Mouse (Mus musculus) liver, adult 10 weeks (tissue): Measurements from ENCODE around the gene Pacs1. TPM values are rescaled to one million over a fixed set of nuclear protein-coding genes. Genes with fewer than 3 reads are reported as not detected.

Source experiments
- polyA plus RNA-seq: library from polyadenylated mRNA; stranded (reverse); fragments of 350-450 nt; fragmentation: Illumina TruSeq; extraction: RNeasy Lipid Tissue Mini Kit (QIAGEN cat#74804); gene quantifications from one replicate; pipeline ENCODE4 v1.2.3, GENCODE M21; 2014; ENCODE audit warnings: low read depth, low replicate concordance

Gene Pacs1
- 0.53 TPM for polyA plus RNA-seq

GRCm38 (mm10) chr19:5272801-5273733 is at the start of gene Pacs1:
Pacs1 (minus strand) TSS chr19:5273119.

GRCm38 (mm10) chr19:5297903-5298800 is 25.2 kb upstream of the Pacs1 start, which contains the start of gene Gal3st3:
Gal3st3 (plus strand) TSS chr19:5298331.

GRCm38 (mm10) chr19:5294972-5295735 is 22.2 kb upstream of the Pacs1 start, which contains the start of gene Sf3b2:
Sf3b2 (minus strand) TSS chr19:5295455.

GRCm38 (mm10) chr19:5118384-5118698 is 154.6 kb downstream of the Pacs1 start, which contains the start of gene Klc2:
Klc2 (minus strand) TSS chr19:5118560.

GRCm38 (mm10) chr19:5106731-5107191 is 166.2 kb downstream of the Pacs1 start, which contains the start of gene Rab1b:
Rab1b (minus strand) TSS chr19:5107072.

GRCm38 (mm10) chr19:5098363-5099143 is 174.4 kb downstream of the Pacs1 start, which contains the start of gene Cnih2:
Cnih2 (minus strand) TSS chr19:5098521.

GRCm38 (mm10) chr19:5087884-5088728 is 184.8 kb downstream of the Pacs1 start, which contains the start of gene Yif1a:
Yif1a (plus strand) TSS chr19:5088538.

GRCm38 (mm10) chr19:5085145-5085863 is 187.6 kb downstream of the Pacs1 start, which contains the start of gene Tmem151a:
Tmem151a (minus strand) TSS chr19:5085531.

Other genes starting within 250 kb of the Pacs1 start
- gene Slc29a2, start 249.3 kb downstream of the Pacs1 start, polyA plus RNA-seq: not detected
- 9.5 TPM for gene B4gat1, start 234.3 kb downstream of the Pacs1 start, polyA plus RNA-seq
- gene AC124502.3, start 234.2 kb downstream of the Pacs1 start, polyA plus RNA-seq: 0.69 TPM
- gene Brms1, start 231.8 kb downstream of the Pacs1 start, polyA plus RNA-seq: 1.6 TPM
- not detected for gene Rin1, start 222.6 kb downstream of the Pacs1 start, polyA plus RNA-seq
- gene Cd248, start 205.0 kb downstream of the Pacs1 start, polyA plus RNA-seq: not detected
- gene Tmem151a, start 187.6 kb downstream of the Pacs1 start, polyA plus RNA-seq: not detected
- gene Yif1a, start 184.6 kb downstream of the Pacs1 start, polyA plus RNA-seq: 27.7 TPM
- gene Cnih2, start 174.6 kb downstream of the Pacs1 start, polyA plus RNA-seq: not detected
- 7.5 TPM for gene Rab1b, start 166.0 kb downstream of the Pacs1 start, polyA plus RNA-seq
- gene Klc2, start 154.6 kb downstream of the Pacs1 start, polyA plus RNA-seq: 0.93 TPM
- gene Sf3b2, start 22.3 kb upstream of the Pacs1 start, polyA plus RNA-seq: 25.1 TPM
- gene Gal3st3, start 25.2 kb upstream of the Pacs1 start, polyA plus RNA-seq: not detected
- not detected for gene Catsper1, start 62.6 kb upstream of the Pacs1 start, polyA plus RNA-seq
- gene Cst6, start 76.5 kb upstream of the Pacs1 start, polyA plus RNA-seq: not detected
- gene Eif1ad, start 93.6 kb upstream of the Pacs1 start, polyA plus RNA-seq: 7.1 TPM
- gene Banf1, start 94.0 kb upstream of the Pacs1 start, polyA plus RNA-seq: 7.5 TPM
- 4.6 TPM for gene Sart1, start 115.6 kb upstream of the Pacs1 start, polyA plus RNA-seq
- gene Tsga10ip, start 129.4 kb upstream of the Pacs1 start, polyA plus RNA-seq: not detected
- gene Drap1, start 151.9 kb upstream of the Pacs1 start, polyA plus RNA-seq: 7.4 TPM
- gene AI837181, start 152.0 kb upstream of the Pacs1 start, polyA plus RNA-seq: 0.58 TPM
- gene Fosl1, start 174.4 kb upstream of the Pacs1 start, polyA plus RNA-seq: not detected
- 0.11 TPM for gene Ccdc85b, start 184.8 kb upstream of the Pacs1 start, polyA plus RNA-seq
- 5.5 TPM for gene Fibp, start 187.5 kb upstream of the Pacs1 start, polyA plus RNA-seq
- gene Ctsw, start 195.4 kb upstream of the Pacs1 start, polyA plus RNA-seq: not detected
- gene Efemp2, start 200.8 kb upstream of the Pacs1 start, polyA plus RNA-seq: not detected
- 0.74 TPM for gene Mus81, start 215.3 kb upstream of the Pacs1 start, polyA plus RNA-seq
- 109 TPM for gene Cfl1, start 217.3 kb upstream of the Pacs1 start, polyA plus RNA-seq
- not detected for gene 1700020D05Rik, start 230.7 kb upstream of the Pacs1 start, polyA plus RNA-seq
- 0.64 TPM for gene Snx32, start 237.4 kb upstream of the Pacs1 start, polyA plus RNA-seq